In genomic region chr16:5313261-5313660, GRCm38 (mm10) we compare ENCODE assay signal across 31 mouse cellular contexts.
"Had no signal": no experiment of that assay in that cellular context is flagged by ENCODE, and none has a peak within 500 bp of the region (broad histone marks: within the 10 kb centered on the region; RNA-seq: fewer than 3 reads in every experiment).

No protein-coding gene starts in this region.

- H3K9ac ChIP-seq: limb, embryonic 12.5 days; limb, embryonic 13.5 days; limb, embryonic 15.5 days; liver, embryonic 12.5 days; liver, embryonic 13.5 days; liver, embryonic 14.5 days; liver, embryonic 15.5 days; liver, postnatal 0 days; lung, embryonic 14.5 days; lung, embryonic 15.5 days; midbrain, embryonic 12.5 days; midbrain, embryonic 13.5 days; midbrain, embryonic 15.5 days had no signal

- DNase-seq: left cerebral cortex, postnatal 4 days; liver; liver, embryonic 13.5 days; liver, postnatal 0 days; lung, adult 18-20 months; lung, adult 2 months; lung, embryonic 14.5 days; lung, postnatal 10 days; lung, postnatal 14 days; lung, postnatal 36 days; lung, postnatal 4 days; midbrain, embryonic 14.5 days had no signal

- H3K27ac ChIP-seq: limb, embryonic 10.5 days; limb, embryonic 12.5 days; limb, embryonic 13.5 days; limb, embryonic 15.5 days; liver, embryonic 12.5 days; liver, embryonic 13.5 days; liver, embryonic 14.5 days; liver, embryonic 15.5 days; lung, embryonic 15.5 days; macrophage; midbrain, embryonic 10.5 days; midbrain, embryonic 12.5 days; midbrain, embryonic 13.5 days; midbrain, embryonic 15.5 days had no signal

- H3K4me3 ChIP-seq: limb, embryonic 10.5 days; limb, embryonic 12.5 days; limb, embryonic 13.5 days; limb, embryonic 15.5 days; liver, embryonic 12.5 days; liver, embryonic 13.5 days; liver, embryonic 15.5 days; lung, embryonic 15.5 days; megakaryocyte, embryonic 14.5 days; midbrain, embryonic 10.5 days; midbrain, embryonic 12.5 days; midbrain, embryonic 13.5 days; midbrain, embryonic 15.5 days; myocyte had no signal

- H3K9me3 ChIP-seq: limb, embryonic 10.5 days; limb, embryonic 12.5 days; limb, embryonic 13.5 days; limb, embryonic 15.5 days; liver, embryonic 12.5 days; liver, embryonic 13.5 days; liver, embryonic 15.5 days; lung, embryonic 15.5 days; megakaryocyte, embryonic 14.5 days; midbrain, embryonic 10.5 days; midbrain, embryonic 12.5 days; midbrain, embryonic 13.5 days; midbrain, embryonic 15.5 days had no signal

- ATAC-seq: liver, embryonic 12.5 days; liver, postnatal 0 days; lung, postnatal 0 days; midbrain, embryonic 13.5 days; midbrain, embryonic 15.5 days; midbrain, embryonic 16.5 days had no signal

- H3K4me2 ChIP-seq: limb, embryonic 12.5 days; limb, embryonic 13.5 days; limb, embryonic 15.5 days; liver, embryonic 11.5 days; liver, embryonic 12.5 days; liver, embryonic 13.5 days; liver, embryonic 15.5 days; lung, embryonic 14.5 days; lung, embryonic 15.5 days; midbrain, embryonic 11.5 days; midbrain, embryonic 12.5 days; midbrain, embryonic 13.5 days; midbrain, embryonic 15.5 days had no signal

- H3K36me3 ChIP-seq: limb, embryonic 10.5 days; limb, embryonic 12.5 days; limb, embryonic 13.5 days; limb, embryonic 15.5 days; liver, embryonic 12.5 days; liver, embryonic 13.5 days; liver, embryonic 15.5 days; lung, embryonic 15.5 days; midbrain, embryonic 10.5 days; midbrain, embryonic 12.5 days; midbrain, embryonic 13.5 days; midbrain, embryonic 15.5 days had no signal

- H3K27me3 ChIP-seq: liver, embryonic 15.5 days; lung, embryonic 15.5 days; midbrain, embryonic 15.5 days had no signal

- H3K4me1 ChIP-seq: limb, embryonic 10.5 days; limb, embryonic 12.5 days; limb, embryonic 13.5 days; limb, embryonic 15.5 days; liver, embryonic 12.5 days; liver, embryonic 13.5 days; liver, embryonic 15.5 days; lung, embryonic 15.5 days; midbrain, embryonic 10.5 days; midbrain, embryonic 12.5 days; midbrain, embryonic 13.5 days; midbrain, embryonic 15.5 days had no signal
